Mouse (Mus musculus): ENCODE measurements around the gene Stx16. TPM values are rescaled to one million over a fixed set of nuclear protein-coding genes. Genes with fewer than 3 reads are reported as not detected.

Gene Stx16
- 17.9 and 20.2 TPM in 2 replicates for polyA plus RNA-seq (2012; ENCODE audit: insufficient read depth, insufficient read length, missing spikeins)

GRCm38 (mm10) chr2:174075673-174076432 lies at the start of gene Stx16:
Gene Stx16, plus strand, starts transcription at chr2:174076308.
- Histone ChIP-seq H3K4me1 (ENCODE audit: control insufficient read depth, insufficient read depth, insufficient read length, low read length) (peaks cover 9% of the 10 kb centered on the region), H3K4me3 (ENCODE audit: insufficient read depth, low read depth, low read length) (peak within 1 kb of the TSS; percentile 81), H3K27ac (replicated peaks; ENCODE audit: low read depth, low read length) (peak within 1 kb of the TSS; percentile 71)

- Histone ChIP-seq H3K27ac (replicated peaks; ENCODE audit: low read depth, low read length) (no peak overlapping the region), H3K4me1 (ENCODE audit: control insufficient read depth, insufficient read depth, insufficient read length, low read length) (no peaks in the 10 kb centered on the region)
Measured at GRCm38 (mm10) chr2:174026406-174026805, 49.7 kb upstream of the Stx16 start.

GRCm38 (mm10) chr2:174033257-174033800 lies 42.8 kb upstream of the Stx16 start:
- H3K4me1 ChIP-seq (ENCODE audit: control insufficient read depth, insufficient read depth, insufficient read length, low read length): no peaks in the 10 kb centered on the region
- no peak overlapping the region for H3K27ac ChIP-seq (replicated peaks; ENCODE audit: low read depth, low read length)
- H3K4me3 ChIP-seq (ENCODE audit: insufficient read depth, low read depth, low read length): no peak overlapping the region

More at GRCm38 (mm10) chr2:174026406-174026805, 49.7 kb upstream of the Stx16 start:
- no peak overlapping the region for H3K4me3 ChIP-seq (ENCODE audit: insufficient read depth, low read depth, low read length)

GRCm38 (mm10) chr2:174047656-174048055 lies 28.5 kb upstream of the Stx16 start:
- no peak overlapping the region for H3K4me3 ChIP-seq (ENCODE audit: insufficient read depth, low read depth, low read length)
- H3K27ac ChIP-seq (replicated peaks; ENCODE audit: low read depth, low read length): no peak overlapping the region
- H3K4me1 ChIP-seq (ENCODE audit: control insufficient read depth, insufficient read depth, insufficient read length, low read length): no peaks in the 10 kb centered on the region

GRCm38 (mm10) chr2:174049481-174050338 lies 26.4 kb upstream of the Stx16 start:
- no peak overlapping the region for H3K27ac ChIP-seq (replicated peaks; ENCODE audit: low read depth, low read length)
- H3K4me1 ChIP-seq (ENCODE audit: control insufficient read depth, insufficient read depth, insufficient read length, low read length): no peaks in the 10 kb centered on the region
- no peak overlapping the region for H3K4me3 ChIP-seq (ENCODE audit: insufficient read depth, low read depth, low read length)

DNA sequence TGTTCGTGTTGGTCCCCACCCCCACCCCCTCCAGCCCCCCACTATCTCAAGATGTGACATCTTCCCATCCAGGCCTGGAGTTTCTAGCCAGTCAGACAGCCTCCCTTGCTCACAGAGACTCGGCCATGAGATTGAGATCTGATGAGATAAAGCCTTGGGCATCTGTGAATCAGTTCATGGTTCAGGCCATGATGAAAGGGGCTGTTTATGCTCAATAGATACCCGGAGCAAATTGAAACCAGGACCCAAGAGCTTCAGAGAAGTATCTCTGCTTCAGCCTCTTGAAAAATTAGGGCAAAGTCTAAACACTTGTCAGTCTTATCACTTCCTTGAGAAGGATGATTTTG lies 25.8 kb upstream of the Stx16 start:
- H3K27ac ChIP-seq (replicated peaks; ENCODE audit: low read depth, low read length): no peak overlapping the region
- H3K4me1 ChIP-seq (ENCODE audit: control insufficient read depth, insufficient read depth, insufficient read length, low read length): no peaks in the 10 kb centered on the region
- no peak overlapping the region for H3K4me3 ChIP-seq (ENCODE audit: insufficient read depth, low read depth, low read length)

DNA sequence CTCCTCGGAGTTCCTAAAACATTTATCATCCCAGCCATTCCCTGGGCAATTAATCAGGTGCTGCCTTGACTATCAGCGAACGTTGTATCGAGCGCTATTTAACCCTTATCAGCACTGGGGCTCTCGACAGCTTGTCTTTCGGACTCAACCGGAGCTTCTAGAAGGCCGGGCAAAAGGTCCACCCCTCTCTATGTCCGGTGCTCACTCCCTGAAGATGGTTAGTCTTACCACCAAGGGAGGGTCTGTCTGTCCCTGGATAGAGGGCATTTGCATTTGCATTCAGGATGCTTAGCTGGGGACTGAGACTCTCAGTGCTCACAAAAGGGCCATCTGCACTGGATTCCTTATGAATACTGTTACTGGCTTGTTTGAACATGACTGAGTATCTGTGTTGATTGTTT lies 25.0 kb upstream of the Stx16 start:
- no peak overlapping the region for H3K27ac ChIP-seq (replicated peaks; ENCODE audit: low read depth, low read length)
- no peak overlapping the region for H3K4me3 ChIP-seq (ENCODE audit: insufficient read depth, low read depth, low read length)
- no peaks in the 10 kb centered on the region for H3K4me1 ChIP-seq (ENCODE audit: control insufficient read depth, insufficient read depth, insufficient read length, low read length)

DNA sequence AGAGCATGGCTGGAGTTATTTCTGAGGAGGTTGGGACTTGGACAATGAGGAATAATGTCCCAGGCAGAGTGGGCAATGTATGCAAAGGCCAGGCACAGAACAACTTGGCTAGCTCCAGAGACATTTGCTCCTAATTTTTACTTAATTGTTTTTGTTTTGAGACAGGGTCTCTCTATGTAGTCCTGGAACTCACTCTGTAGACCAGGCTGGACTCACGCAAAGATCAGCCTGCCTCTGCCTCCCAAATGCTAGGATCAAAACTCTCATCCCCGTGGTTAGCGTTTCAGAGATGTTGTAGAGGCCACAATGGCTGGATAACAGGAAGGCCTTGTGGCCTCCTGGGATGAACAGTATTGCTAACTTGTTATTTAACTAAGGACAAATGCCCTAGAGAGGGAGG lies 21.6 kb upstream of the Stx16 start:
- no peaks in the 10 kb centered on the region for H3K4me1 ChIP-seq (ENCODE audit: control insufficient read depth, insufficient read depth, insufficient read length, low read length)
- H3K4me3 ChIP-seq (ENCODE audit: insufficient read depth, low read depth, low read length): no peak overlapping the region
- no peak overlapping the region for H3K27ac ChIP-seq (replicated peaks; ENCODE audit: low read depth, low read length)

GRCm38 (mm10) chr2:174057730-174058129 lies 18.4 kb upstream of the Stx16 start:
- no peaks in the 10 kb centered on the region for H3K4me1 ChIP-seq (ENCODE audit: control insufficient read depth, insufficient read depth, insufficient read length, low read length)
- H3K4me3 ChIP-seq (ENCODE audit: insufficient read depth, low read depth, low read length): no peak overlapping the region
- H3K27ac ChIP-seq (replicated peaks; ENCODE audit: low read depth, low read length): no peak overlapping the region

GRCm38 (mm10) chr2:174058316-174058939 lies 17.7 kb upstream of the Stx16 start:
- Histone ChIP-seq H3K27ac (replicated peaks; ENCODE audit: low read depth, low read length) (no peak overlapping the region), H3K4me1 (ENCODE audit: control insufficient read depth, insufficient read depth, insufficient read length, low read length) (no peaks in the 10 kb centered on the region), H3K4me3 (ENCODE audit: insufficient read depth, low read depth, low read length) (no peak overlapping the region)

- no peaks in the 10 kb centered on the region for H3K4me1 ChIP-seq (ENCODE audit: control insufficient read depth, insufficient read depth, insufficient read length, low read length)
- H3K27ac ChIP-seq (replicated peaks; ENCODE audit: low read depth, low read length): no peak overlapping the region
- no peak overlapping the region for H3K4me3 ChIP-seq (ENCODE audit: insufficient read depth, low read depth, low read length)
Measured at GRCm38 (mm10) chr2:174059591-174060385, 16.3 kb upstream of the Stx16 start.

DNA sequence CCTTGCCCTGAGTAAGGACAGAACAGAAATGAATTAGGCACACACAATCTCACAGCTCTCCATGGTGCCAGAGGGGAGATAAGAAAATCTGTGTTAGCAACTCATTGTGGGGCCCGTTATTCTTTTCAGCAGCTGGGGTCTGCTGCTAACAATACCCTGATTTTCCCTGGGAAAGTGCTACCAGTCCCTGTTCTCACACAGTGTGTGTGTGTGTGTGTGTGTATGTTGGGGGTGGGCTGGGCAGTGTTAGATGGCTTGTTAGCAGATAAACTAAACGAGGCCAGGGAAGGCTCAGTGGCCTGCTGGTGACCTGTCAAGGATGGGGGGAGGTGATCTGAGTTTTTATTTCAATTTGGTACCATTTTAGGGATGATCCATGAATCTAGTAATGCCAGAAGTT lies 14.9 kb upstream of the Stx16 start:
- no peaks in the 10 kb centered on the region for H3K4me1 ChIP-seq (ENCODE audit: control insufficient read depth, insufficient read depth, insufficient read length, low read length)
- no peak overlapping the region for H3K27ac ChIP-seq (replicated peaks; ENCODE audit: low read depth, low read length)
- H3K4me3 ChIP-seq (ENCODE audit: insufficient read depth, low read depth, low read length): no peak overlapping the region

GRCm38 (mm10) chr2:174063074-174063473 lies 13.0 kb upstream of the Stx16 start:
- H3K4me1 ChIP-seq (ENCODE audit: control insufficient read depth, insufficient read depth, insufficient read length, low read length): no peaks in the 10 kb centered on the region
- no peak overlapping the region for H3K4me3 ChIP-seq (ENCODE audit: insufficient read depth, low read depth, low read length)
- H3K27ac ChIP-seq (replicated peaks; ENCODE audit: low read depth, low read length): no peak overlapping the region

- Histone ChIP-seq H3K4me1 (ENCODE audit: control insufficient read depth, insufficient read depth, insufficient read length, low read length) (no peaks in the 10 kb centered on the region), H3K27ac (replicated peaks; ENCODE audit: low read depth, low read length) (no peak overlapping the region), H3K4me3 (ENCODE audit: insufficient read depth, low read depth, low read length) (no peak overlapping the region)
Measured at GRCm38 (mm10) chr2:174063527-174064211, 12.4 kb upstream of the Stx16 start.
